Mouse (Mus musculus) layer of hippocampus, adult 11-12 months (tissue): ENCODE measurements around the gene Gpa33.
"Not testable (repeated sequence)": the region's sequence is repeated elsewhere in the genome, so short reads cannot be mapped to it uniquely, and the experiment has no call there.

ENCODE experiments used
- DNase-seq: peaks from one replicate; pipeline ENCODE4 v3.0.0; 2022; ENCODE audit warnings: low spot score

The Gpa33 gene

DNA sequence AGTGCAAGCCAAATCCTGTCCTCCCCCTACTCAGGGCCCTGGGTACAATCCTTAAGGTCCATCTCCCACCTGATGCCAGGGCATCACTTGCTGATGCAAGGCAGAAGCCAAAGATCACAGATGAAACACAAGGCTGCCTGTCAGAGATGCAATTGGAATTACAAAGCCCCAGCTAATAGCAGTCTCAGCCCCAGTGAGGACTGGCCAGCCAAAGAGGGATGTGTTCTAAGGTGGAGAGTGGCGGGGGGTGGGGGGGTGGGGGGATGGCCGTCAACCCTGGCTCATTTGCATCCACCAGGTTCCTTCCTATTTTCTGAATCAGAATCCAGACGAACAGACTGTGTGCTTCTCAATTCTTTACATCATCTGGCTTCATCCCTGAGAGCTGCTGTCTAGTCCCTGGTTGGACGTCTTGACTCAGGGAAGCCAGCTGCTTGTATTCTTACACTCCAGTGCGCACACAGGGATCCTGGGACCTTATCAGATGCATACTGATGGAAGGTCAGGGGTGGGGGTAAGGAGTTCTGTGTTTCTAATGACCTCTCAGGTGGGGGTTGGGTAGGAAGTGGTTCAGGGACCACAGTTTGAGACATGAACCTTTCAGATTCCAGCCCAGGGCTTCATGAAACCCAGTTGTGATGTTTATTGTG is 5.2 kb downstream of the Gpa33 start:
- no peak for DNase-seq

DNA sequence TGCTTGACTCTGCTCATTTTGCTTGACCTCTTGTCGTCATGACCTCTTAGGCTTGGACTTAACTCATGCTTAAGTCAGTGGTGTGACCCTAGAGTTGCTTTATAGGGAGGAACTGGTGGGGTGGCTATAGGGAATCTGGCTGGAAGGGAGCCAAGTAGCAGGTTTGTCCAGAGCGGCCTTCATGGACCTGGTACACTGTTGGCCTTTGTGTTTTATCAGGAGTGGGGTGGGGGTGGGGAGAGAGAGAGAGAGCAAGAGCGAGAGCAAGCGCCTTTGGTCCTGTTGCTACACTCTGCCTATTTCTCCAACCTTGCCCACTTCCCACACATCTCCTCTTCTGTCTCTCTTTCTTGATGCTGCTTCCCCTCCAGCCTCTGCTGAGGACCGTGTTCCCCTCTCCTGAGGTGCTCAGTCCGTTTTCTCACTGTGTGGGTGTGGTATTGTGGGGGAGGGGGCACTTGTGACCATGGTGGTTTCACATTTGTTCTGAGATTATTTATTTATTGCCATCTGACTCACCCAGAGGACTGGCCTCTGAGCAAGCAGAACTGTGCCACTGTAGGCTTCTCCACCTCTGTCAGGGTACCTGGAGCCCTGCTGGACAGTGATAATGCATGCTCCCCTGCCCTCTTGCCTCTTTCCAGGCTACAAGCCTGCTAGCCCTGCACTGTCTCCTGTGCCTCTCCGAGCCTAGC is 7.4 kb downstream of the Gpa33 start:
- no peak for DNase-seq

DNA sequence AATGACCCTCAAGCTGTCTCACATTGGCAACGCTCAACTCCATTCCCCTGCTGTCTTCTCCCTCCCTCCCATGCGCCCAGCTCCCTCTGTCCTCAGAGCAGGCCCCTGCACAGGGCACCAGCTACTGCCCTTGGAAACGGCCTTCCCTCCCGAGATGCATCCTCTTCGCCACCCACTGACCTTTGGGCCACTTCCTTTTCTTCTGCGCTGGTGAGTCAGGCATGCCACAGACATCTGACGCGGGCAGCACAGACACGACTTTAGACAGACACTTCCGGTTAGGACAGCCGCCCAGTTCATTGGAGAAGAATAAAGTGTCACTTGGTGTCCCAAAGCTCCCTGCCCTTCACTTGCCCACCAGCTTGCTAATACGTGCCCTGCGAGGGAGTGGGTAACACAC is 8.1 kb downstream of the Gpa33 start:
- peak; percentile 54 for DNase-seq

DNA sequence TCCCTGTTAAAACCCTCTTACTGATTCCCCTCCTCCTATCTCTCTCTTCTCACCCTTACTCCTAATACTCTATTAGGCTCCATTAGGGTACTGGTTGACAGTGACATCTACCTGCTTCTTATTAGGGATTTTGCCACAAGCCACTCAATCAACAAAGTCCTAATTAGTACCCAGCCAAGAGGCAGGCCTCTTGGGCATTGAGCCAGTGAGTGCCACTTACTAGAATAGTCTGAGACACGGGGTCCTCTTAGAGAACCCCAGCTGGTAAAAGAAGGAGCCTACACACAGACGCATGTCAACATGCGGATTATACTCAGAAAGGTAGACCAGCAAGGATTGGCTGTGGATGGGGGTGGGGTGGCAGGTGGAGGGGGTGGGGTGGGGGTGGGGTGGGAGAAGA is 9.1 kb downstream of the Gpa33 start:
- DNase-seq, result no peak

DNA sequence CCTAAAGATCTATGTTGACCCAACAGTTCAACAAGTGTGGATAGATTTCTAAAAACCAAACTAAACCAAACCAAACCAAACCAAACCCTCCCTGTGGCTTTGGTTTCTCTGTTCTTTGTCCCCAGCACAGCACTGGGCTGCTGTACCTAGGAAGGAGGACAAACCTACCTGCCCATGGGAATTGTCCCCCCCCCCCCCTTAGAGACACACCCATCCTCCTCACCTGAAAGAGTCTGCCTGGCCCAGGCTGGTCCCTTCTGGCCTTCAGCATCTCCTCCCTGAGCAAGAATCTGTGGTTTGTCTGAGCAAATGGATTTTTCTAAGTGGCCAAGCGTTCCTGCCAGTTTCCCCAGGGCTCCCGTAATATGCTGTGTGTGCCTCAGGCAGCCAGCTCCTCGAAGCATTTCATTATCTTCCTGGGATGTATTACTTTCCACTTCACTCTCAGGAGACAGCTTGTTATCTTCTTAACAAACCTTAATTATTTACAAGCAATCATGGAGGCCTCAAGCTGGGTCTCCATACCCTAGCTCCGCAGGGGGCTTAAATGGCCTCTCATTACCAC is 9.7 kb downstream of the Gpa33 start:
- DNase-seq, result no peak

DNA sequence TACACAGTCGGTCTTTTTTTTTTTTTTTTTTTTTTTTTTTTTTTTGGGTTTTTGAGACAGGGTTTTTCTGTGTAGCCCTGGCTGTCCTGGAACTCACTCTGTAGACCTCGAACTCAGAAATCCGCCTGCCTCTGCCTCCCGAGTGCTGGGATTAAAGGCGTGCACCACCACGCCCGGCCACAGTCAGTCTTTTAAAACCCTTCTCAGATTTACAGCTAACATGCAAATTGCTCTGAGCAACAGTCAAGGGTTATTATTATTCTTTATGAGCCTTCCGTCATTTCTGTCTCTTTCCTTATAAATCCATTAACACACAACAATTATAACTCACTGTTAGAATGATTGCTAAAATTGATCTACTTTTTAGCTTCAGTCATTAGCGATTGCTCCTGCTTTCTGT is 11.8 kb downstream of the Gpa33 start:
- DNase-seq, result not testable (repeated sequence)

DNA sequence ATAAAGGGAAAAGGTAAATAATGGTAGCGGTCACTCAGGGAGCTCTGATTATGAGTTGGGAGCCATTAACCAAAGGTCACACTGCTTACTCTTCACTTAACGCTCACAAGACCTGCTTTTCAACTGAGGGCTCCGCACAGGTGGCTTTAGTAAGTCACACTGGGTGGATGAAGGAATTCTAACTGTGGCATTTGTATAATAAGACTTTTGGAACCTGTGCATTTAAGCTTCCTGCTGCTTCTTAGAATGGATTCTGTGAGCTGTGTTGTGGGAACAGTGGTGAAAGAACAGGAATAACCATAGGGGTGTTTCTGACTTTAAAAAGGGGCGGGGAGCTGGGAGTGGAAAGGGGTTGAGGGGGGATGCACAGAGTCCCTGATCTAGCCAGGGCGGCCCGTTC is 12.3 kb downstream of the Gpa33 start:
- DNase-seq, result no peak

DNA sequence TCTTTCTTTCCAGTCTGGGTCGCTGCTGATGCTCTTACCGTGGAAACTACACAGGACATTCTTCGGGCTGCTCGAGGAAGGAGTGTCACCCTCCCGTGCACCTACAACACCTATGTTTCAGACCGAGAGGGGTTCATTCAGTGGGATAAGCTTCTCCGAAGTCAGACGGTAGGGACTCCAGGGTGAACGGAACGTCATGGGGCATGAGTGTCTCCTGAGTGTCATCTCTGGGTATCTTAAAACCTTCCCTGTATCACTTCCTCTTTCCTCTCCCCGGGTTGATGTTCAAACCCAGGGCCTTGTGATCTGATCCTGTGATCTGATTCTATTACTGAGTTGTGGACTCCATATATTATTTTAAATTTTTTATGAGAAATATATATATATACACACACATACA is 16.6 kb downstream of the Gpa33 start:
- no peak for DNase-seq

DNA sequence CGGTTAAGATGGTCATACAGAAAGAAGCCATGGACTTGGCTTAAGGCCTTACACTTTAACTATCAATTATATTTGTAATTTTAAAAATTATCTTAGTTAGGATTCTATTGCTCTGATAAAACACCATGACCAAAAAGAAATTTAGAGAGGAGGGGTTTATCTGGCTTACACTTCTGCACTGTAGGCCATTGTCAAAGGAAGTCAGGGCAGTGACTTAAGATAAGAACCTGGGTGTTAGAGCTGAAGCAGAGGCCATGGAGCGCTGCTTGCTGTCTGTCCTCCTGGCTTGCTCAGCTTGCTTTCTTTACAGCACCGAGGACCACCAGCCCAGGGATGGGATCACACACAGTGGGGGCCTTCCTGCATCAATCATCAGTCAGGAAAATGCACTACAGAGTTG is 17.6 kb downstream of the Gpa33 start:
- DNase-seq, result no peak

DNA sequence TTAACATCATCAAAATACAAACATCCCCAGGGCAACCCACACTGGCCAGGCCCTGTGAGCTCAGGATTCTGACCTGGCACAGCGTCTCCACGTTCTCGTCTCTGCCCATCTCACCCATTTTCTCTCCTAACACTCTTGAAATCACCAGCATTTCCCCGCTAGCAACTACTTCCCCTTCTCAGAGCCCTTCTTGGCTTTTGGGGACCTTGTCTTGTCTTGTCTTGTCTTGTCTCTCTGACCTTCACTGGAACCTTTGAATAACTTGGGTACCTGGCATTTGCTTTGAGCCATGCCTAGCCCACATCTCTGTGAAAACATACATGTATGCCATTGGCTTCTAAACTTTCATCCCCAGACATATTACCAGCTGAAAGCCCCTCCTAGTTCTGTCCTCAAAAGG is 19.4 kb downstream of the Gpa33 start:
- DNase-seq, result no peak

DNA sequence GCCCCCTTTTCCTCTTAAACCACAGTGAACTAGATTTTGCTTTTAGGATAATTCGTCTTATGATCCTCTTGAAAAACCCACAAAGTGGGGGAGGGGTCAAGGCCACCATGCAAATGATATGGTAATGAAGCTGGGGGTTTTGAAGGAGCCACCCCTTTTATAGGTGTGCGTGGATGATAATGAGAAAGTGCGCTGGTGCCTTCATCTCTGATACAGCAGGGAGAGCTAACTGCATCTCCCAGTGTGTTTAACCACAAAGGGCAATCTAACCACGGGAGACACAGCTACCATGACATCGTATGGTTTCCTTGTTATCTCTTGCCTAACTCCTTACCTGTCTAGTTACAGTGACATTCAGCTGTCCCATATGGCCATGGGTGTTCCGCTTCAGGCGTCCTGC is 20.0 kb downstream of the Gpa33 start:
- no peak for DNase-seq

DNA sequence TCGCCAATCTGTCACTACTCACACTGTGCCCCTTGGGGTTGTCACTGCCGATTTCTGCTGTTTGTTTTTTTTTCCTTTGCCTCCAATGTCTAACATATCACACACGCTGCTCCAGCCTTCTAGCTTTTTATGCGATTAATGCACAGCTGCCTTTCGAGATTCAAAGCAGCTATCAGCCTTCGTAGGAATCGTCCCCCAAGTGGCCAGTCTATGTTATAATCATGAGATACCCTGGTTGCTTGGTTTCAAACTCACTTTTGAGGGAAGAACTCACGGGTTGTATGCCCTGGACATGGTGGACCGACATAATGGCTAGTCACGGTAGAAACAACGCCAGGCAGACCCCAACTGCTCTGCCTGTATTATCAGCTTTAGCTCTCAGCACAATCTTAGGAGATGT is 21.3 kb downstream of the Gpa33 start:
- no peak for DNase-seq

DNA sequence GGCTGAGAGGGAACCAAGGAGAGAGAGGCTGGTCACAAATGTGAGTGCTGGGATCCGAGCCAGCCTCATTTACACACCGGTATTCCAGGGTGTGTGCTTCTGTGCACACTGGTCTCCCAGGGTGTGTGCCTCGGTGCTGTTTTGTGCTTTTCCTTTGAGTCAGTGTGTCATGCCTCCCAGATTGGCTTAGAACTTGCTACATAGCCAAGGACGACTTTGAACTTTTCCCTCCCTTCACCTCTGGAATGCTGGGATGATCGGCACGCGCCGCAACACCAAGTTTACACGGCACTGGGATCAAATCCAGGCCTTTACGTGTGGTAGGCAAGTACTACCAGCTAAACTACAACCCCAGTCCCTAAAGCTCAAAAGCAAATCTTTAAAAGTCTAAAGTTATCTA is 22.0 kb downstream of the Gpa33 start:
- no peak for DNase-seq

DNA sequence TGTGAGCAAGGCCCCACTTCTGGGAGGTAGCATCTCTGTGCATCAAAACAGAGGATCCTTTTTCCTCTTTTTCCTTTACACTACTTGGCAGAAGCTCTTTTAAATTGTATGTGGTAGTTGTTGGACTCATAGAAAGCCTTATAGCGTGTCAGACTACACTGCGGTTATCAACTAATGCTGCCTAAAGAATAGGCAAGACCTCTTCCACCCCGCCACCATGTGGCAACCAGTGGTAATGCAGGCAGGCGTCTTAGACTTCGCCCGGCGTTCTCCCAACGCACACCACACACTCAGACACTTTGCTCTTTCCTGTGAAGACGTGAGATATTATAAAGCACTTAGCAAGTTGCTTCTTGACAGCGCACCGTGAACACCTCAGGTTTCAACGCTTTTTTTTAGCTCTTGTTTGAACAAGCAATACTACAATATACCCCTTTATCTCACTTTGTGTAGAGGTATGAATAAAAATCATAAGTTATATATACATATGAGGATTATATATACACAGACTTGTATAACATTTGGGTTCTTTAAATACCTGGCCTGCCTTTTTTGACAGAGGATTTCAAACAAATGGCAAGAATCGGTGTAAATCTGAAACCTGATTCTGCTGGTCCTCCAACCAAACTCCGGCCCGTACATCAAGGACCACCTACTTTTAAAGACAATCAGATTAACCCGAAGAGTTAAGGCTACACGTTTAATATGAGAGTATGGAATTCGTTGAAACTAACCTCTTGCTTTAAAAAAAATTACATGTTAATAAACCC is 23.5 kb downstream of the Gpa33 start:
- DNase-seq, result peak; percentile 90

DNA sequence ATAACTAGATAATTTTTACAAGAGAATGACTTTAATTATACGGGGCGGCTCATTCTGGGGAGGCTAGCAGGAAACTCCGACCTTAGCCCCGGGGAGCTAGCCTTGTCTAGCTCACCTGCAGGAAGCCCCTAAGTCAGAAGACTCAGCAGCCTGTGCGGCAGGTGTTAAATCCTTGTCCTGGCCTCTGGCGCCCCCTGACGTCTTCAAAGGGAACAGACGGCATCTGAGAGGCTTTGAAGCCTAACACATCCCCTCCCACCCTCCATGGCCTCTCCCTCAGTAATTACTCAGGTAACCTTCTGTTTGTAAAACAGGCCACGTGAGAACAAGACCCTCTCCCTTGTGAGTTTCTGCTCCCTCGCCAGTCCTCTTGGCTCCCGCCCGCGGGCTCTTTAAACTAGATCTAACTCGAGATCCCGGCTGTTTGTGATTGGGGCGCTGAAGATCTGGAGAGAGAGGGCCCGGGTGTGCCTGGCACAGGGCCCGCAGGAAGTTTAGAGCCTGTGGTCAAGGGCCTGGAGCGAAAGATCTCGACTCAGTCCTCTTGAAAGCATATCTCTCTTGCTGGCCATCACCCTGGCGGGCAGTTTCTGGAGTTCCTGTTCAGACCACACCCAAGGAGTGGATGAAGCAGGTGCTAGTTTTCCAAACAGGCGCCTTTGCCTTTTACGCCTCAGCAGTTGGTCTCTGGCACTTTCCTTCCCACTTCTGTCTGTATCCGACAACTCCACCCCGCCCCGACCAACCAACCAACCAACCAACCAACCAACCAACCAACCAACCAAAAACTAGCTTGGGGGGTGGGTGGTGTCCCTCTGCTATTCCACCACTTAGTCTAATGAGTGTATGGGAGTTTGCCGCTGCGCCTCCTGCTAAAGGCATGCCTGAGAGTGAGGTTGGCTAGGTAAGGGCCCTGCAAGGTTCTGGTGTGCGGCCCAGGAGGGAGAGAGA is 24.4 kb downstream of the Gpa33 start:
- peak; percentile 63 for DNase-seq

DNA sequence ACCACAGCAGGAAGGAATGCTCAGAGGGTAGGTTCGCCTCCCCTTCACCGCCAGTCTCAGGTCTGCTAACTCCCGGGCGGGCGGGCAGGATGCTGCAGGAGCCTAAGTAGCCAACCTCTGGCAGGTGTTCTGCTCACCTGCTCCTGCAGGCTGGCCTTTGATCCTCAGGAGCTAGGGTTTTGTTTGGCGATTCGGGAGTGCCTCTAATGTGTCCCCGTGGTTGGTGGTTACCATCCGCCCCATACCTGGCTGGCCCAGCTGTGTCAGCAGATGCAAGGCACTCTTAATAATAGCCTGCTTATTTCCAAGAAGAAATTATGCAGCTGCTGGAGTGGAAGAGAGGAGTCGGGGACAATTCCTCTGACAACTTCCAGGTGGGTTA is 25.1 kb downstream of the Gpa33 start:
- no peak for DNase-seq

DNA sequence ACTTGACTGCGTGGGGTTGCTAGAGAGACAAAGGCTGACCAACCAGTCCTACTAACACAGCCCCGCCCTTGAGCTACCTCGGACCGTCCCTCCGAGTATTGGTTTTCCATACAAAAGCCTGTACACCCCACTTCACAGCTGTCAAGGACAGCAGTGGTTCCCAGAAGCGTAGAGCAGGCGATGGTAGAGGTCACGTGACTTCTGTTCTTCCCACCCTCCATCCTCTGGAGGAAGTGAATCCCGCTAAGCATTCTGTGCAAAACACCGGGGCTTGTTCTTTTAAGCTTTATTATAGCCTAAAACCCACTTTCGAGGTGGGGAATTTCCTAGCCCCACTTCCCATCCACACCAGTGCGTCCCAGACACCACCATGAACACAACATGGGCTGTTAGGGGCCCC is 27.7 kb downstream of the Gpa33 start:
- DNase-seq, result no peak

DNA sequence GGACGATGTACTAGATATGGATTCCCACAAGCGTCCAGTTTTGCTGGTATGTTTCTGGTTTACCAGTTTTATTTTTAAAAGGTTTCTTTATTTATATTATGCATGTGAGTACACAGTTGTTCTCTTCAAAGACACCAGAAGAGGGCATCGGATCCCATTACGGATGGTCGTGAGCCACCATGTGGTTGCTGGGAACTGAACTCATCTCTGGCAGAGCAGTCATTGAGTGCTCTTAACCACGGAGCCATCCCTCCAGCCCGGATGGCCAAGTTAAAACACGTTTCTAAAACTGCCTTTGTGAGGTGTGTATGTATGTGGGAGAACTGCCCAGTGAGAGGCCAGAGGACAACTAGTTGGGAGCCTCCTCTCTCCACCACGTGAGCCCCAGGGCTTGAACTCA is 28.6 kb downstream of the Gpa33 start:
- DNase-seq, result no peak

DNA sequence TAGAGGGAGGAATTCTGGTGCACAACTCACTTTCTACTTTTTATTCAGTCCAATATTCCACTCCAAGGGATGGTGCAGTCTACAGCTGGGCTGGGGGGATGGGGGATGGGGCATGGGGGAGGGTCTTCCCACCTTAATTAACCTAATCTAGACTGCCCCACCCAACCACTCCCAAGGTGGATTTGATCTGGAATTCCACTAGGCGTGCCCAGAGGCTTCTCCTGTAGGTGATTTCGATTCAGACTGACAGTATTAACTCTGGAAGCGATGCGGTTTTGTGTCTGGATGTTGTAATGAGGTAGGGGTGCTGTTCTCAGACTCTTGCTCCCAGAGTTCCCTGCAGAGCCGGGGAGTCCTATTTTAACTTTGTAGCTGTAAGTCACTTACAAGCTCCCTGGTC is 30.1 kb downstream of the Gpa33 start:
- DNase-seq, result no peak

DNA sequence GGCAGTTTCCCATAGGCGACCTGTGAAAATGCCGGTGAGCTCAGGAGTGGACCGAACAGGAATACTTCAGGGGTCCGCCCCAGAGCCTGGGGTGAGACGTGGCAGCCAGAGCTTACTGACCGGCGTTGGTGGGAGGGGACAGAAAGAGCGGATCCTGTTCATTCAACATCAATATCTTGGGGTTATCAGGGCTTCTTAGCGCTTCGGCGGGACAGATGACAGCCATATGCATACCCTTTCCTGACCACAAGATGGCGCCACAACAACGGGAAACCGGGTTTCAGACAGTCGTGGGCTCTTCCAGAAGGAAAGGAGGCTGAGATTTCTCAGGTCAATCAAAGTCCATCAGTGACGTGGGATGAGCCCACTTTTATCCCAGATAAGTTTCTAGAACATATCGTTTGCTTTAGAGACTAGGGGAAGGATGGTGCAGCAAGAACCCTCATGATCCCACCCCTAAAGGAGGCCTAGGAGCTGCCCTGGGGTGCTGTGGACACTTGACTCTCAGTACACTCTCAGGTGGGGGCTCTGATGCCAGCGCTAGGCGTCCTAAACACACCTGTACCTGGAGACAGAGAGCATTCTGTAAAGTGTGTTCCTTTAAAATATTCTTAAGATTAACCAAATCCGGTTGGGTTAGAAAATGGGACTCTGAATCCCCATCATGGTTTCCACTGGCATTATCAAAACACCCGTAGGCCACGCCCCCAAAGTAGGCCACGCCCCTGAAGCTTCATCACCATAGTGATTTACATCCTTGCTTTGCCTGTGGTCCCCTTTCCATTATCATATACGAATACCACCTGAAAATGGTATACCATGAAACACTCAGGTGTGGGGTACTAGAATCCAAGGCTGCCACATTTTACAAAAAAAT is 30.8 kb downstream of the Gpa33 start:
- DNase-seq, result peak; percentile 66

DNA sequence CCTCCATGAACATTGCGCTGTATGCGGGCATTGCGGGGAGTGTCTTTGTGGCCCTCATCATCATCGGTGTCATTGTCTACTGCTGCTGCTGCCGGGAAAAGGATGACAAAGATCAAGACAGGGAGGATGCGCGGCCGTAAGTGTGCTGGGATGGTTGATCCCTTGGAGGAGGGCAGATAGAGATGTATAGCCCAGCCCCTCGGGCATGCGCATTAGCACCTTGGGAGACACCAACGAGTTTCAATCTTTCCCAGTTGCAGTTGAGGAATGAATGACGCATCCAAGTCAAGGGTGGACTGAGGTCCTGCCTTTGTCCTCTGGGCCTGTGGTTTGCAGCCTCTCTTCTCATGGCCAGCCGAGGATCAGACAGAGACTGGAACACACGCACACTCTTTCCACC is 34.5 kb downstream of the Gpa33 start:
- DNase-seq, result no peak
